Mouse (Mus musculus): ENCODE results near the gene Acap2.

Acap2 gene

DNA sequence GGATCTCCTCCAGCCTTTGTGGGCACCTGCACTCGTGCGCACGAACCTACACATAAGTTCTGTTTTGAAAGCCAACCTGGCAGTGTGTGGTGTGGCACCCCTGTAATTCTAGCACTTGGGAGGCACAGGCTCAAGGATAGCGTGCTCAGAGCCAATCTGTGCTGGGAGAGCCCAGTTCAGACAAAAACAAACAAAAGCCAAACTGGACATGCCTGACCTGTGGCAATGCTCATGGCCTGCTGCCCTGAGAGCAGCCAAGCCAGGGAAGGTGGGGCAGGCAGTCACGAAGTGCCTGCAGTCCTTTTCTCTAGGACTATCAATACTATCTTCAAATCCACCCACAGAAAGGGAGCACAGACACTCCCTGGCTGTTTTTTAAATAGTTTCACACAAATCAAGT, 157.9 kb downstream of the Acap2 start:
- no peak for DNase-seq
